Mouse (Mus musculus): Measurements from ENCODE around the gene Prrt2. TPM values are rescaled to one million over a fixed set of nuclear protein-coding genes. Genes with fewer than 3 reads are reported as not detected.

Gene Prrt2
- polyA plus RNA-seq, 1 experiment from 2014 or later: 71.4 TPM

- Histone ChIP-seq H3K4me1 (ENCODE audit: control insufficient read depth, insufficient read depth, low read depth, low read length) (peaks cover 51% of the 10 kb centered on the region), H3K9me3 (ENCODE audit: control insufficient read depth, low read length) (no peaks in the 10 kb centered on the region), H3K9ac (ENCODE audit: low read depth, low read length) (peak overlapping the region; percentile 87), H3K27ac (ENCODE audit: low read depth, low read length) (peak overlapping the region; percentile 96), H3K36me3 (ENCODE audit: control insufficient read depth, insufficient read depth, low read length) (no peaks in the 10 kb centered on the region; the same call in 1 of the 2 replicates), H3K4me2 (ENCODE audit: low read length) (peak overlapping the region; percentile 83), H3K27me3 (replicated peaks; ENCODE audit: control insufficient read depth, insufficient read depth, low read length) (no peaks in the 10 kb centered on the region), H3K4me3 (ENCODE audit: low read length) (peak overlapping the region; percentile 64)
- under 1% methylated on average over 20 of the region's 22 CpGs for WGBS
- ATAC-seq: peak; percentile 38
Observed at GRCm38 (mm10) chr7:127016486-127016938, 4.5 kb downstream of the Prrt2 start.

DNA sequence TGATC lies 4.7 kb downstream of the Prrt2 start, which contains the start of gene Pagr1b:
Pagr1b (minus strand) TSS at position 4 of the 5 bp plus-strand sequence.
- ATAC-seq: no peak
- H3K9ac ChIP-seq (ENCODE audit: low read depth, low read length): peak within 1 kb of the TSS; percentile 87
- peak within 1 kb of the TSS; percentile 64 for H3K4me3 ChIP-seq (ENCODE audit: low read length)
- peaks cover 48% of the 10 kb centered on the region for H3K4me1 ChIP-seq (ENCODE audit: control insufficient read depth, insufficient read depth, low read depth, low read length)
- H3K27ac ChIP-seq (ENCODE audit: low read depth, low read length): peak within 1 kb of the TSS; percentile 96
- peak within 1 kb of the TSS; percentile 83 for H3K4me2 ChIP-seq (ENCODE audit: low read length)
- H3K36me3 ChIP-seq (ENCODE audit: control insufficient read depth, insufficient read depth, low read length): no peaks in the 10 kb centered on the region; the same call in 1 of the 2 replicates
- H3K27me3 ChIP-seq (replicated peaks; ENCODE audit: control insufficient read depth, insufficient read depth, low read length): no peaks in the 10 kb centered on the region
- no peaks in the 10 kb centered on the region for H3K9me3 ChIP-seq (ENCODE audit: control insufficient read depth, low read length)

GRCm38 (mm10) chr7:127016081-127016480 lies 4.9 kb downstream of the Prrt2 start:
- ATAC-seq: peak; percentile 12
- WGBS: 0% methylated on average over 10 of the region's 10 CpGs

GRCm38 (mm10) chr7:127014993-127015392 lies 6.0 kb downstream of the Prrt2 start:
- ATAC-seq: no peak
- 93% methylated on average over 12 of the region's 12 CpGs for WGBS
- no peaks in the 10 kb centered on the region; the same call in 1 of the 2 replicates for H3K36me3 ChIP-seq (ENCODE audit: control insufficient read depth, insufficient read depth, low read length)
- H3K27me3 ChIP-seq (replicated peaks; ENCODE audit: control insufficient read depth, insufficient read depth, low read length): no peaks in the 10 kb centered on the region
- H3K4me2 ChIP-seq (ENCODE audit: low read length): no peak overlapping the region
- no peak overlapping the region for H3K27ac ChIP-seq (ENCODE audit: low read depth, low read length)
- no peak overlapping the region for H3K9ac ChIP-seq (ENCODE audit: low read depth, low read length)
- peaks cover 40% of the 10 kb centered on the region for H3K4me1 ChIP-seq (ENCODE audit: control insufficient read depth, insufficient read depth, low read depth, low read length)
- no peaks in the 10 kb centered on the region for H3K9me3 ChIP-seq (ENCODE audit: control insufficient read depth, low read length)
- H3K4me3 ChIP-seq (ENCODE audit: low read length): no peak overlapping the region

More at GRCm38 (mm10) chr7:127016081-127016480, 4.9 kb downstream of the Prrt2 start:
- Histone ChIP-seq H3K4me3 (ENCODE audit: low read length) (peak overlapping the region; percentile 64), H3K27me3 (replicated peaks; ENCODE audit: control insufficient read depth, insufficient read depth, low read length) (no peaks in the 10 kb centered on the region), H3K9ac (ENCODE audit: low read depth, low read length) (peak overlapping the region; percentile 87), H3K9me3 (ENCODE audit: control insufficient read depth, low read length) (no peaks in the 10 kb centered on the region), H3K4me1 (ENCODE audit: control insufficient read depth, insufficient read depth, low read depth, low read length) (peaks cover 46% of the 10 kb centered on the region), H3K27ac (ENCODE audit: low read depth, low read length) (peak overlapping the region; percentile 96), H3K36me3 (ENCODE audit: control insufficient read depth, insufficient read depth, low read length) (no peaks in the 10 kb centered on the region; the same call in 1 of the 2 replicates), H3K4me2 (ENCODE audit: low read length) (peak overlapping the region; percentile 83)

GRCm38 (mm10) chr7:127014320-127014719 lies 6.7 kb downstream of the Prrt2 start, which contains the start of gene Mvp:
Gene Mvp (minus strand): TSS chr7:127014621.
- H3K36me3 ChIP-seq (ENCODE audit: control insufficient read depth, insufficient read depth, low read length): no peaks in the 10 kb centered on the region; the same call in 1 of the 2 replicates
- peak within 1 kb of the TSS; percentile 29 for H3K4me3 ChIP-seq (ENCODE audit: low read length)
- no peaks in the 10 kb centered on the region for H3K9me3 ChIP-seq (ENCODE audit: control insufficient read depth, low read length)
- peaks cover 34% of the 10 kb centered on the region for H3K4me1 ChIP-seq (ENCODE audit: control insufficient read depth, insufficient read depth, low read depth, low read length)
- no peak for ATAC-seq
- peak within 1 kb of the TSS; percentile 38 for H3K4me2 ChIP-seq (ENCODE audit: low read length)
- H3K9ac ChIP-seq (ENCODE audit: low read depth, low read length): peak within 1 kb of the TSS; percentile 0; the same call in 1 of the 2 replicates
- H3K27me3 ChIP-seq (replicated peaks; ENCODE audit: control insufficient read depth, insufficient read depth, low read length): no peaks in the 10 kb centered on the region
- 74% methylated on average over 11 of the region's 11 CpGs for whole genome bisulfite sequencing
- no peak within 1 kb of the TSS for H3K27ac ChIP-seq (ENCODE audit: low read depth, low read length)

GRCm38 (mm10) chr7:127013385-127013784 lies 7.6 kb downstream of the Prrt2 start:
- Histone ChIP-seq H3K9ac (ENCODE audit: low read depth, low read length) (no peak overlapping the region), H3K9me3 (ENCODE audit: control insufficient read depth, low read length) (no peaks in the 10 kb centered on the region), H3K36me3 (ENCODE audit: control insufficient read depth, insufficient read depth, low read length) (no peaks in the 10 kb centered on the region; the same call in 1 of the 2 replicates), H3K4me1 (ENCODE audit: control insufficient read depth, insufficient read depth, low read depth, low read length) (peaks cover 25% of the 10 kb centered on the region), H3K27ac (ENCODE audit: low read depth, low read length) (no peak overlapping the region), H3K4me3 (ENCODE audit: low read length) (no peak overlapping the region), H3K27me3 (replicated peaks; ENCODE audit: control insufficient read depth, insufficient read depth, low read length) (no peaks in the 10 kb centered on the region), H3K4me2 (ENCODE audit: low read length) (no peak overlapping the region)
- ATAC-seq: no peak
- 96% methylated on average over 6 of the region's 6 CpGs for WGBS

DNA sequence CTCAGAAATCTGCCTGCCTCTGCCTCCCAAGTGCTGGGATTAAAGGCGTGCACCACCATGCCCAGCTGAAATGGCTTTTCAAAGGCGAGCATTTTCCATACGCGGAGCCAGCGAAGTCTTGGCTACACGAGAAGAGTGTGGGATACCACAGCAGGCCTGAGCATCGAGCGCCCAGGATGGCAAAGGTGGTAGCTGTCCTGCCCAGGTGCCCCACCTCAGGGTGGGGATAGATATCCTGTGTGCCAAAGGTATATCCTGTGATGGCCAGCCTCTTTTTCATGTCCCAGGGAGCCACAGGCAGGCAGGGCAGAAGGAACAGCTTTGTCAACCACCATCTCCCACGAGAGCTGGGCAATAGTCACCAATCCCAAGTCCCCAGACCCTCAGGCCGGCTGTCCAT lies 8.2 kb downstream of the Prrt2 start:
- Histone ChIP-seq H3K27me3 (replicated peaks; ENCODE audit: control insufficient read depth, insufficient read depth, low read length) (no peaks in the 10 kb centered on the region), H3K4me1 (ENCODE audit: control insufficient read depth, insufficient read depth, low read depth, low read length) (peaks cover 19% of the 10 kb centered on the region), H3K36me3 (ENCODE audit: control insufficient read depth, insufficient read depth, low read length) (no peaks in the 10 kb centered on the region; the same call in 1 of the 2 replicates), H3K27ac (ENCODE audit: low read depth, low read length) (no peak overlapping the region), H3K9me3 (ENCODE audit: control insufficient read depth, low read length) (no peaks in the 10 kb centered on the region), H3K4me3 (ENCODE audit: low read length) (no peak overlapping the region), H3K9ac (ENCODE audit: low read depth, low read length) (no peak overlapping the region), H3K4me2 (ENCODE audit: low read length) (no peak overlapping the region)
- no peak for ATAC-seq
- WGBS: 95% methylated on average over 10 of the region's 10 CpGs

DNA sequence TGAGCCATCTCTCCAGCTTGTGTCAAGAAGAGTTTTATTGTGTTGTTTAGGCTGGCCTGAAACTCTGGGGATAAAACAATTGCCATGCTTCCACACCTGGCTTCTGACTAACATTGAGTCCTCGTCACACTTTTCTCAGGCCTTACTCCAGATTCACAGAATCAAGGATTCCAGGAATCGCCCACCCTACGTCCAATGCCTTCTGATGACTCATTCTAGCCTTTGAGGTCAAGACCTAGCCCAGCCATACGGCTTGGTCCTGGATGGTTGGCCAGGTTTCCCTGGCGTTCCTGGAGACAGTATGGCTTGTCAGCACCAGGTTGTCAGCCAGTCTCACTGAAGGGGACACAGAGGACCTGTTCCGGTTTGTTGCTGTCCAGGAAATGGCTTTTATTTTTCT lies 8.6 kb downstream of the Prrt2 start:
- no peak for ATAC-seq
- H3K9me3 ChIP-seq (ENCODE audit: control insufficient read depth, low read length): no peaks in the 10 kb centered on the region
- H3K36me3 ChIP-seq (ENCODE audit: control insufficient read depth, insufficient read depth, low read length): no peaks in the 10 kb centered on the region; the same call in 1 of the 2 replicates
- no peaks in the 10 kb centered on the region for H3K27me3 ChIP-seq (replicated peaks; ENCODE audit: control insufficient read depth, insufficient read depth, low read length)
- H3K27ac ChIP-seq (ENCODE audit: low read depth, low read length): no peak overlapping the region
- H3K9ac ChIP-seq (ENCODE audit: low read depth, low read length): no peak overlapping the region
- peaks cover 16% of the 10 kb centered on the region for H3K4me1 ChIP-seq (ENCODE audit: control insufficient read depth, insufficient read depth, low read depth, low read length)
- no peak overlapping the region for H3K4me3 ChIP-seq (ENCODE audit: low read length)
- H3K4me2 ChIP-seq (ENCODE audit: low read length): no peak overlapping the region
- WGBS: 92% methylated on average over 6 of the region's 6 CpGs

DNA sequence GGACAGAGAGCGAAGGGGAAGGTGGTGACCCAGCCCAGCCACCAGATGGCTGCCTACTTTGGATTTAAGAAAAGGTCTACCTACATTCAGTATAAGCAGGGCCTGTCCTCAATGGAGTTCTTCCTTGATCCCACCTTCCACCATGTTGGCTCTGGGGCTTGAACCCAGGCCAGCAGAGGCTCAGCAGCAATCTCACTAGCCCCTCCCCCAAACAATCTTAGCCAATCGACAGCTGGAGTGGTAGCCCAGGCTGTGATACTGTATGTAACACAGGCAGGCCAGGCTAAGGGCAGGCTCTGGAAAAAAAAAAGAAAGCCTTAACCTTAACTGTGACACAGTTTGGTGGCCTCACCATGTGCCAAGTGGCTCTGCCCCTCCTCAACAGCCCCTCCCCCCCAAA lies 9.3 kb downstream of the Prrt2 start:
- Histone ChIP-seq H3K9ac (ENCODE audit: low read depth, low read length) (no peak overlapping the region), H3K27me3 (replicated peaks; ENCODE audit: control insufficient read depth, insufficient read depth, low read length) (no peaks in the 10 kb centered on the region), H3K4me3 (ENCODE audit: low read length) (no peak overlapping the region), H3K4me1 (ENCODE audit: control insufficient read depth, insufficient read depth, low read depth, low read length) (peaks cover 16% of the 10 kb centered on the region), H3K9me3 (ENCODE audit: control insufficient read depth, low read length) (no peaks in the 10 kb centered on the region), H3K27ac (ENCODE audit: low read depth, low read length) (no peak overlapping the region), H3K36me3 (ENCODE audit: control insufficient read depth, insufficient read depth, low read length) (no peaks in the 10 kb centered on the region; the same call in 1 of the 2 replicates), H3K4me2 (ENCODE audit: low read length) (no peak overlapping the region)
- ATAC-seq: no peak
- WGBS: 82% methylated on average over 2 of the region's 2 CpGs

- no peak for ATAC-seq
Observed at GRCm38 (mm10) chr7:127011051-127011450, 10.0 kb downstream of the Prrt2 start.

More at GRCm38 (mm10) chr7:127011051-127011450, 10.0 kb downstream of the Prrt2 start:
- Histone ChIP-seq H3K4me1 (ENCODE audit: control insufficient read depth, insufficient read depth, low read depth, low read length) (peaks cover 15% of the 10 kb centered on the region), H3K36me3 (ENCODE audit: control insufficient read depth, insufficient read depth, low read length) (no peaks in the 10 kb centered on the region; the same call in 1 of the 2 replicates), H3K27me3 (replicated peaks; ENCODE audit: control insufficient read depth, insufficient read depth, low read length) (no peaks in the 10 kb centered on the region), H3K9ac (ENCODE audit: low read depth, low read length) (no peak overlapping the region), H3K9me3 (ENCODE audit: control insufficient read depth, low read length) (no peaks in the 10 kb centered on the region), H3K27ac (ENCODE audit: low read depth, low read length) (no peak overlapping the region), H3K4me3 (ENCODE audit: low read length) (no peak overlapping the region), H3K4me2 (ENCODE audit: low read length) (no peak overlapping the region)
- WGBS: 95% methylated on average over 2 of the region's 2 CpGs

All from hindbrain, embryonic 16.5 days (tissue).